Mouse (Mus musculus): ENCODE measurements around the gene Ash1l. TPM values are rescaled to one million over a fixed set of nuclear protein-coding genes. Genes with fewer than 3 reads are reported as not detected.

The Ash1l gene
- polyA plus RNA-seq, 1 experiment, result 5.4 TPM

- no peaks in the 10 kb centered on the region for H3K36me3 ChIP-seq (ENCODE audit: control insufficient read depth, insufficient read depth)
- no peak overlapping the region for H3ac ChIP-seq (ENCODE audit: control insufficient read depth, insufficient read length, low read depth)
- no peaks in the 10 kb centered on the region for H3K79me3 ChIP-seq (ENCODE audit: low read depth)
- no peaks in the 10 kb centered on the region for H3K79me2 ChIP-seq (ENCODE audit: control insufficient read depth, insufficient read depth)
- no peaks in the 10 kb centered on the region for H3K27me3 ChIP-seq (ENCODE audit: control insufficient read depth, insufficient read depth, insufficient read length)
- TF ChIP-seq MYOD1 (IDR thresholded peaks at IDR 0.05; ENCODE audit: control insufficient read depth, insufficient read length, low read depth), result no peak
- no peak for TF ChIP-seq MAX (IDR thresholded peaks at IDR 0.05)
- no peak for TF ChIP-seq CEBPB (IDR thresholded peaks at IDR 0.05; ENCODE audit: low read depth)
- no peak for TF ChIP-seq FOSL1 (IDR thresholded peaks at IDR 0.05; ENCODE audit: insufficient read depth, low read length, poor library complexity, severe bottlenecking)
- no peak for TF ChIP-seq USF1 (IDR thresholded peaks at IDR 0.05; ENCODE audit: low read depth)
- no peak for TF ChIP-seq CTCF (IDR thresholded peaks at IDR 0.05; ENCODE audit: control insufficient read depth, insufficient read depth, insufficient read length)
- no peak for TF ChIP-seq MYOG (IDR thresholded peaks at IDR 0.05; ENCODE audit: control insufficient read depth, extremely low read depth, insufficient read length)
- no peak overlapping the region for H3K4me3 ChIP-seq (ENCODE audit: insufficient read depth, poor library complexity, severe bottlenecking)
These were observed 156.5 kb downstream of the Ash1l start for GRCm38 (mm10) chr3:89106881-89107280.

GRCm38 (mm10) chr3:89107545-89107944 is 157.1 kb downstream of the Ash1l start:
- Histone ChIP-seq H3K4me3 (ENCODE audit: insufficient read depth, poor library complexity, severe bottlenecking) (no peak overlapping the region), H3ac (ENCODE audit: control insufficient read depth, insufficient read length, low read depth) (no peak overlapping the region), H3K79me3 (ENCODE audit: low read depth) (no peaks in the 10 kb centered on the region), H3K27me3 (ENCODE audit: control insufficient read depth, insufficient read depth, insufficient read length) (no peaks in the 10 kb centered on the region), H3K36me3 (ENCODE audit: control insufficient read depth, insufficient read depth) (no peaks in the 10 kb centered on the region), H3K79me2 (ENCODE audit: control insufficient read depth, insufficient read depth) (no peaks in the 10 kb centered on the region)
- TF ChIP-seq MAX (IDR thresholded peaks at IDR 0.05) (no peak), CTCF (IDR thresholded peaks at IDR 0.05; ENCODE audit: control insufficient read depth, insufficient read depth, insufficient read length) (no peak), MYOD1 (IDR thresholded peaks at IDR 0.05; ENCODE audit: control insufficient read depth, insufficient read length, low read depth) (no peak), CEBPB (IDR thresholded peaks at IDR 0.05; ENCODE audit: low read depth) (no peak), FOSL1 (IDR thresholded peaks at IDR 0.05; ENCODE audit: insufficient read depth, low read length, poor library complexity, severe bottlenecking) (no peak), USF1 (IDR thresholded peaks at IDR 0.05; ENCODE audit: low read depth) (no peak), MYOG (IDR thresholded peaks at IDR 0.05; ENCODE audit: control insufficient read depth, extremely low read depth, insufficient read length) (no peak)

- H3K79me2 ChIP-seq (ENCODE audit: control insufficient read depth, insufficient read depth), result no peaks in the 10 kb centered on the region
- H3K4me3 ChIP-seq (ENCODE audit: insufficient read depth, poor library complexity, severe bottlenecking), result no peak overlapping the region
- no peak overlapping the region for H3ac ChIP-seq (ENCODE audit: control insufficient read depth, insufficient read length, low read depth)
- H3K79me3 ChIP-seq (ENCODE audit: low read depth), result no peaks in the 10 kb centered on the region
- TF ChIP-seq MYOD1 (IDR thresholded peaks at IDR 0.05; ENCODE audit: control insufficient read depth, insufficient read length, low read depth) (no peak), MYOG (IDR thresholded peaks at IDR 0.05; ENCODE audit: control insufficient read depth, extremely low read depth, insufficient read length) (no peak), CEBPB (IDR thresholded peaks at IDR 0.05; ENCODE audit: low read depth) (no peak), CTCF (IDR thresholded peaks at IDR 0.05; ENCODE audit: control insufficient read depth, insufficient read depth, insufficient read length) (no peak), MAX (IDR thresholded peaks at IDR 0.05) (no peak), FOSL1 (IDR thresholded peaks at IDR 0.05; ENCODE audit: insufficient read depth, low read length, poor library complexity, severe bottlenecking) (no peak), USF1 (IDR thresholded peaks at IDR 0.05; ENCODE audit: low read depth) (no peak)
- no peaks in the 10 kb centered on the region for H3K27me3 ChIP-seq (ENCODE audit: control insufficient read depth, insufficient read depth, insufficient read length)
- no peaks in the 10 kb centered on the region for H3K36me3 ChIP-seq (ENCODE audit: control insufficient read depth, insufficient read depth)
These were observed 157.7 kb downstream of the Ash1l start for GRCm38 (mm10) chr3:89108146-89108545.

- no peak overlapping the region for H3ac ChIP-seq (ENCODE audit: control insufficient read depth, insufficient read length, low read depth)
- TF ChIP-seq MAX (IDR thresholded peaks at IDR 0.05) (no peak), MYOD1 (IDR thresholded peaks at IDR 0.05; ENCODE audit: control insufficient read depth, insufficient read length, low read depth) (no peak), MYOG (IDR thresholded peaks at IDR 0.05; ENCODE audit: control insufficient read depth, extremely low read depth, insufficient read length) (no peak), CEBPB (IDR thresholded peaks at IDR 0.05; ENCODE audit: low read depth) (no peak), CTCF (IDR thresholded peaks at IDR 0.05; ENCODE audit: control insufficient read depth, insufficient read depth, insufficient read length) (no peak), USF1 (IDR thresholded peaks at IDR 0.05; ENCODE audit: low read depth) (no peak), FOSL1 (IDR thresholded peaks at IDR 0.05; ENCODE audit: insufficient read depth, low read length, poor library complexity, severe bottlenecking) (no peak)
- H3K36me3 ChIP-seq (ENCODE audit: control insufficient read depth, insufficient read depth), result no peaks in the 10 kb centered on the region
- H3K4me3 ChIP-seq (ENCODE audit: insufficient read depth, poor library complexity, severe bottlenecking), result no peak overlapping the region
- no peaks in the 10 kb centered on the region for H3K79me3 ChIP-seq (ENCODE audit: low read depth)
- H3K79me2 ChIP-seq (ENCODE audit: control insufficient read depth, insufficient read depth), result no peaks in the 10 kb centered on the region
- peaks cover 6% of the 10 kb centered on the region for H3K27me3 ChIP-seq (ENCODE audit: control insufficient read depth, insufficient read depth, insufficient read length)
These were observed 162.6 kb downstream of the Ash1l start for GRCm38 (mm10) chr3:89113058-89113457.

GRCm38 (mm10) chr3:89115522-89115921 is 165.1 kb downstream of the Ash1l start:
- no peak for TF ChIP-seq USF1 (IDR thresholded peaks at IDR 0.05; ENCODE audit: low read depth)
- TF ChIP-seq MYOD1 (IDR thresholded peaks at IDR 0.05; ENCODE audit: control insufficient read depth, insufficient read length, low read depth), result no peak
- no peak for TF ChIP-seq MAX (IDR thresholded peaks at IDR 0.05)
- no peak for TF ChIP-seq MYOG (IDR thresholded peaks at IDR 0.05; ENCODE audit: control insufficient read depth, extremely low read depth, insufficient read length)
- TF ChIP-seq FOSL1 (IDR thresholded peaks at IDR 0.05; ENCODE audit: insufficient read depth, low read length, poor library complexity, severe bottlenecking), result no peak
- peak; percentile 31 for TF ChIP-seq CTCF (IDR thresholded peaks at IDR 0.05; ENCODE audit: control insufficient read depth, insufficient read depth, insufficient read length)
- TF ChIP-seq CEBPB (IDR thresholded peaks at IDR 0.05; ENCODE audit: low read depth), result no peak
- peaks cover 12% of the 10 kb centered on the region for H3K27me3 ChIP-seq (ENCODE audit: control insufficient read depth, insufficient read depth, insufficient read length)
- H3ac ChIP-seq (ENCODE audit: control insufficient read depth, insufficient read length, low read depth), result no peak overlapping the region
- no peaks in the 10 kb centered on the region for H3K79me3 ChIP-seq (ENCODE audit: low read depth)
- no peak overlapping the region for H3K4me3 ChIP-seq (ENCODE audit: insufficient read depth, poor library complexity, severe bottlenecking)
- H3K36me3 ChIP-seq (ENCODE audit: control insufficient read depth, insufficient read depth), result no peaks in the 10 kb centered on the region
- H3K79me2 ChIP-seq (ENCODE audit: control insufficient read depth, insufficient read depth), result no peaks in the 10 kb centered on the region

- Histone ChIP-seq H3K79me2 (ENCODE audit: control insufficient read depth, insufficient read depth) (no peaks in the 10 kb centered on the region), H3K4me3 (ENCODE audit: insufficient read depth, poor library complexity, severe bottlenecking) (no peak overlapping the region), H3K27me3 (ENCODE audit: control insufficient read depth, insufficient read depth, insufficient read length) (peaks cover 21% of the 10 kb centered on the region), H3K79me3 (ENCODE audit: low read depth) (no peaks in the 10 kb centered on the region), H3ac (ENCODE audit: control insufficient read depth, insufficient read length, low read depth) (no peak overlapping the region), H3K36me3 (ENCODE audit: control insufficient read depth, insufficient read depth) (no peaks in the 10 kb centered on the region)
- TF ChIP-seq MYOG (IDR thresholded peaks at IDR 0.05; ENCODE audit: control insufficient read depth, extremely low read depth, insufficient read length) (no peak), CEBPB (IDR thresholded peaks at IDR 0.05; ENCODE audit: low read depth) (no peak), USF1 (IDR thresholded peaks at IDR 0.05; ENCODE audit: low read depth) (no peak), MYOD1 (IDR thresholded peaks at IDR 0.05; ENCODE audit: control insufficient read depth, insufficient read length, low read depth) (no peak), CTCF (IDR thresholded peaks at IDR 0.05; ENCODE audit: control insufficient read depth, insufficient read depth, insufficient read length) (no peak), MAX (IDR thresholded peaks at IDR 0.05) (no peak), FOSL1 (IDR thresholded peaks at IDR 0.05; ENCODE audit: insufficient read depth, low read length, poor library complexity, severe bottlenecking) (no peak)
These were observed 172.9 kb downstream of the Ash1l start for GRCm38 (mm10) chr3:89123313-89123712.

Measured in C2C12 (cell line).